Mouse (Mus musculus) hindlimb bud, embryonic 11.5 days (tissue): ENCODE measurements around the gene Ptcd2.

Experiments used
- DNase-seq: peaks from one replicate; pipeline ENCODE4 v3.0.0-alpha.2; 2012; ENCODE audit warnings: low read depth, low spot score; ENCODE audit errors: extremely low spot score

Ptcd2 gene

DNA sequence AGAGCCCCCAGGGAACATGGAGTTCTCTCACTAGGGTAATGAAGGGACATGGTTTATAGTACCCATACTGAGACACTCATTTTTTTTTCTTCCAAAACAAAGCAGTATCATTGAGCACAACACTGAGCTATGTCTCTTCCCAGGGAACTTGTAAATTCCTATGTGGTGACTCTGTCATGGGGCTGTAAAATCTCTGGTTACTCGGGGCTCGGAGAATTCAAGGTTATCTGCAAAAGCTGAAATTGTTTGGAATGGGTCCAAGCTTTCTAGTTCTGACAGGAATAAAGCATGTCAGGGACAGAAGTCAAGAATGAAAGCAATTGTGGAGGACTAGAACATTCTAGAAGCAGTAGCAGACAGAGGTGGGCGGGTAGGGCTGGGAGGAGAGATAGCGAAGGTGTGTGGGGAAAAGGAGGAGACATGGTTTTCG lies 36.6 kb downstream of the Ptcd2 start:
- no peak for DNase-seq

- DNase-seq = no peak
These were observed 38.3 kb downstream of the Ptcd2 start for GRCm38 (mm10) chr13:99306164-99306563.

GRCm38 (mm10) chr13:99305186-99305585 lies 39.3 kb downstream of the Ptcd2 start:
- DNase-seq = no peak

- no peak for DNase-seq
These were observed 40.1 kb downstream of the Ptcd2 start for GRCm38 (mm10) chr13:99304365-99304764.

DNA sequence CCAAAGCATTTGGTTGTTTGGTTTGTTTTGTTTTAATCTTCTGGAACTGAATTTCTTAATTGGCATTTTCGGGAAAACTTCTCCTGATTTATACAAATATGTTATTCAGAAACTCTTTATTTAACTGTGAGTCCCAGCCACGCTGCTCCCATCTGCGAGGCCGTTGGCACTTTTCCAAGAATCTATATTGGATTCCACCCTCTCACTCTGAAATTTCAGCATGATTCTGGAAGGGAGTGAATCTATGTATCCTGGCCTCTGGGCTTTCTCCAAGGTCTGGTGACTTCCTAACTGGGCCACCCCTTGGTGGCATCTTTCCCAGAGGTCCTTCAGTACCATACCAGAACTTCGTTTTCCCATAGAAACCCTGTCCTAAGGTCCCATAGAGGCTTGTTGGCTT lies 40.7 kb downstream of the Ptcd2 start:
- DNase-seq = no peak

DNA sequence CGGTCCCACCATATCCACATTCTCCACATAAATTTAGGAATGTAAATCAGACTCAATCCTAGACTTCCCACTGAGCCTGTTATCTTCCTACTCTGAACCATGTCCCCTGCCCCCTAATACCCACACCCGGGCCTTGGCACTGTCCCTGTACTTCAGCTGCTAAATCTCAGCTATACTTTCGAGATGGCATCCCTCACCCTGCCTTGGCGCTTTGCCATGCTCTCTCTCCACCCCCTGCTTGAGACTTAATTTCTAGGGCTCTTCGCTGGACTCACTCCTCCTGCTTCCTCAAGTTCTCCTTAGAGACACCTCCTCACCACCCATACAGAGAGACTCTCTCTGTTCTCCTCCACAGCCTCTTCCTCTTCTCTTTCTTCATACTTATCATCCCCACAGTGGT lies 44.6 kb downstream of the Ptcd2 start:
- no peak for DNase-seq

GRCm38 (mm10) chr13:99294176-99294575 lies 50.3 kb downstream of the Ptcd2 start:
- DNase-seq = no peak

DNA sequence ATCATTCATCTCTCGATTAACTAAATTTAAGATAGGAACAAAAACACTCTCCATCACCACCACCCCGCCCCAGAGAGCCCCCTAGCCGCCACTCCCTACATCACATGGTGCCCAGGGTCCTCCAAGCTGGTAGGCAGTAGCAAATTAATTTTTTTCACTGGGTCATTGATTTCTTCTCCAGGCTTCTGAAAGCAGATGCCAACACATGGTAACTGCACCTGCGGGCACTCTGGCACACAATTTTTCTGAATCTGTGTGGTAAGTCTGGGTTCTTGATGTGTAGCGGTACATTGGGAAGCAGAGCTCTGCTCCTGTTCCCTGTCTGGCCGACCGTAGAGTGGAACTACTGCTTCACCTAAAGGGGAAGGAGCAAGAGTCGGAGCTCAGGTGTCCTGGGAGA lies 53.7 kb downstream of the Ptcd2 start:
- no peak for DNase-seq

DNA sequence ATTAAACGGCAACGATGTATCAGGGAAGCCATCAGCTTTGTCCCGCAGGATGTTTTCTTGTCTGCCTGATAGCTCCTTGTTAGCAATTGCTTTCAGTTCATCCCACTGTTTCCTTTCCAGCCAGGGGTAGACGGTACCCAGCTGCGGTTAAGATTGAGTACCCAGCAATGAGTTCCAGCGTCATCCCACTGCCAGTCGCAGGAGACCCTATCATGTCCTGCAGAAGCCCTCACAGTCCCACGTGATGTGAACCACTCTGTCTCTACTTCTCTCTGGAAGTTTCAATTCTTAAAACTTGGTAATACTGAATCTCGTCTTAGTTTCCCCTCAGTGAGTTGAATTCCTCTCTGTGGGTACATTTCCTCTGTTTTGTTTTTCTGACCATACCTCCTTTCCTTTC lies 56.7 kb downstream of the Ptcd2 start:
- DNase-seq = no peak

DNA sequence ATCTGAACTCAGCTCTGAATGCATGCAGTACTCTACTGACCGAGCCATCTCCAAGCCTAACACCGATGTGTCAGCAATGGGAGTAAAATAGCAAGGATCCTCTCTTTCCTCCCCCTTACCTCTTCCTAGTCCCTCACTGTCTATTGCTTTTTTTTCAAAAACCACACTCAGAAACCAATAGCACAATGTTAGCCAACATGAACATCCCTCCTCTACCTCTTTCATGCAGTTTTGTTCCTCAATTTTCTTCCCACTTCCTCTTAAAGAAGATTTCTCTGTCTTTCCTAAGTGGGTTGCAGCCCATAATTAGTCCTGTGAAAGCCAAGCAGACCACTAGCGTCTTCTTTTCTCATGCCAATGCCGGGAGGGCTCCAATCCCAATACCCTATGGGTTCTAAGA lies 57.3 kb downstream of the Ptcd2 start:
- no peak for DNase-seq

DNA sequence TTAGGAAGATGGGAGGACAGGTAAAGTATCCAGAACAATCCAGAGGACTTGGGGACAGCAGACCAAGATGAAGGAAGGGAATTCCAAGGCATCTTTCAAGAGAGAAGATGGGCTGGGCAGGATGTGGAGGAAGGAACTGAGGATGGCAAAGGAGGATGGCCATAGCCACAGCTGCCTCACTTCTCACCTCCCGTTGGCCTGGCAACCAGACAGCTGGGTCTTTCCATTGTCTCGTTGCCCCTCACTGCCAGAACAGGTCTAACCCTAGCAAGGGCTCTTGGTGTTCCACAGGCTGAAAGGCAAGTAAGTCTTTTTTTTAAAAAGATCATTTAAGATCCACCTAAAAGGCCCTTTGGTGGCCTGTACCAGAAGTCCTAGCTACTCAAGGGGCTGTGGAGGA lies 59.3 kb downstream of the Ptcd2 start:
- DNase-seq = no peak

DNA sequence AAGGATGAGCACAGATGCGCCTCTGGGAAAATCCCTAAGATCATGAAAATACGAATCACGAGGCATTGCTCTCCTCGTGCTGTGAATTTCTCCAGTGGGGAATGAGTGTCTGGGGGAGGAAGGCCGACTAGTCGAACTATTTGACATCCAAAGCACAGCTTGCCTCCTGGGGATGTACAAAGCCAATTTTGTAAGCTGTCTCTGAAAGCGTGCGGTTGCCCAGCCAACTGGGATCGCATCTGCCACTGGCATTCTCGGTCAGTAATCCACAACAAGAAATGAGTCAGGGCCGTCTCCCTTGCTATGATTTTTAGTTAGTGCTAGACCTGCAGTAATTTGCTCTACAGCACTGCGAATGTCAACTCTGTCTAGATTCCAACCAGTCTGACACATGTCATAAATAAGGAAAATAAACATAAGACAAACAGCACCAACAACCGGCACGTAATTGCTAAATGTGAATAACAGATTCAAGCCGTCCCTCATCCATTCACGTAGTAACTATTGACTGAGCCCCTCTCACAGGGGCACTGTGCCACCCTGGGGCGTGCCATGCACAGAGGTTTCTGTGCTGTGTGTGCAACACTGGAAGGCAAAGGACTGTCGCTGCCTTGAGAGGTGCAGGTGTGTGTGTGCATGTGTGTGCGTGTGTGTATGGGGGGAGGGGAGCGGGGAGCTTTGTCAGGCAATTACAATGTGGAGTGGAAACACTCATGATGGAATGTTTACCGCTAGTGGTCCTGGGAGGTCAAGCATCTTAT lies 59.9 kb downstream of the Ptcd2 start:
- DNase-seq = no peak

- no peak for DNase-seq
These were observed 60.6 kb downstream of the Ptcd2 start for GRCm38 (mm10) chr13:99283916-99284315.

DNA sequence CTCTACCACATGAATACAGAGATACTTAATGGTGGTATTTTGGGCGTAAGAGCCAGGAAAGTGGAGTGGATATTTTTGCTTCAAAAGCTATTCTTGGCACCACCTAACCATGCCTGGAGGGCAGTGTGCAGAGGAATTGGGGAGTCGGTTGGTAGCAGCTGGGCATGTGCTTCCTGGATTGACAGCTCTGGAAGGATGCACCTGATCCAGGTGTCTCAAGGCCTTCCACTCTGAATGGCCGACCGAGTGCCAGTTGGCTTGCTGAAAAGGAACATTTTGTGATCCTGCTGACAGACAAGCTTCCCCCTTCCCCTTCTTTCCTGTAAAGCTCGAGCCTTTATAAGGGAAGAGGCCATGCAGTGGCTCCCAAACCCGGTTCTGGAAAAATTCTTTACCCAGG lies 61.5 kb downstream of the Ptcd2 start:
- no peak for DNase-seq

GRCm38 (mm10) chr13:99279351-99279750 lies 65.2 kb downstream of the Ptcd2 start:
- DNase-seq = no peak

DNA sequence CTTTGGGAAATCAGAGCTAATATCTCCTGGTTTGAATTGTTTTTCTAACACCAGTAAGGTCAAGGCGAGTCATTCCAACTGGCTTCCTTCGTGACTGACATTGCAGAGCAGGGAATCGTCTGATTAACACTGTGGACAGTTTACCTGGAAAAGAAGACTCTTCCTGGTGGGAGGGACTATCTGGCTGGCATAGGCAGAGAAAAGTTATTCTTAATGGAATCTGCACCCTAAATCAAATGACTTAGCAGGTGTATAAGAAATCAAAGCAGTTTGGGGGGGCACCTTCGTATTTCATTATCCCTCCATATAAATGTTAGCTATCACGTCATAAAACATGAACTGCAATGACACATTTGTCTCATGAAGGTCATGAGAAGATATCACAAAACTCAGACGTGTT lies 66.0 kb downstream of the Ptcd2 start:
- DNase-seq = no peak

DNA sequence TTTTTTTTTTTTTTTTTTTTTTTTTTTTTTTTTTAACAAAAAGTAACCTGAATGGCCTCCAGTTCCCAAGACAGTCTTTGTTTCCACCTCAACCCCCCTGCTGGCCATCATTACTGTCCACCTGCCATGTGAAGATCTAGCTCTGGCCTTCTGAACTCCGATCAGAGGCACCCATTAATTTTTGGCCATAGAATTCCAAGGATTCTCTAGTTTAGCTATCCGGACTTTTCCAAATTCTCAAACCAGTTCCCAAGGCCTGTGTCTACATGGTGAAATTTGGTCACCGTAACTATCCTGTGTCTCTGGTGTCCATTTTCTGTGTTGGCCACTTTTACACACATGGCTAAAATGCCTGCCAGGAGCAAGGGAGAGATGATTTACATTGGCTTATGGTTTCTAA lies 67.0 kb downstream of the Ptcd2 start:
- DNase-seq = no peak

DNA sequence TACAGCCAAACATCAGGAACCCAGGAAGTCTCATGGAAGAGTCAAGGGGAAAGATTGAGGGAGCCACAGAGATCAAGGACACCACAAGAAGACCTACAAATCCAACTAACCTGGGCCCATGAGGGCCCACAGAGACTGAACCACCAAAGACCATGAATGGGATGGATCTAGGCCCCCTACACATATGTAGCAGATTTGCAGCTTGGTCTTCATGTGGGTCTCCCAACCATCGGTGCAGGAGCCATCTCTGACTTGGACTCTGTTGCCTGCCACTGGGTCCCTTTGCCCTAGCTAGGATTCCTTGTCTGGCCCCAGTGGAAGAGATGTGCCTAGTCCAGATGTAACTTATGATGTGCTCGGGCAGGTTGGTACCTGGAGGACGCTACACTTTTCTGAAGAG lies 72.5 kb downstream of the Ptcd2 start:
- DNase-seq = no peak
